Mouse (Mus musculus) stomach, postnatal 0 days (tissue): ENCODE results near the gene Tspan11. TPM values are rescaled to one million over a fixed set of nuclear protein-coding genes. Genes with fewer than 3 reads are reported as not detected.

Experiments
- ATAC-seq: fragments of 200-750 bp; cut with Nextera tagmentation; 2 replicates; pipeline ENCODE4 v1.8.0; 2017; ENCODE audit not compliant: low FRiP score, low TSS enrichment
- DNase-seq: peaks from one replicate; pipeline ENCODE4 v3.0.0-alpha.2; 2016; ENCODE audit warnings: low spot score
- H3K27ac ChIP-seq: fragments of 300-500 bp; sonication (generic); replicated peaks from 2 replicates; pipeline ENCODE4 v1.5.1; 2014; ENCODE audit warnings: mild to moderate bottlenecking, control low read depth
- H3K27me3 ChIP-seq: fragments of 300-500 bp; sonication (generic); 2 replicates; pipeline ENCODE4 v1.6.1; 2014; ENCODE audit warnings: low read length; ENCODE audit not compliant: control insufficient read depth, insufficient read depth
- H3K36me3 ChIP-seq: fragments of 300-500 bp; sonication (generic); 2 replicates; pipeline ENCODE4 v1.6.1; 2014; ENCODE audit warnings: low read length, mixed read lengths; ENCODE audit not compliant: control insufficient read depth, insufficient read depth
- H3K4me1 ChIP-seq: fragments of 300-500 bp; sonication (generic); replicated peaks from 2 replicates; pipeline ENCODE4 v1.6.1; 2014; ENCODE audit warnings: antibody characterized with exemption; ENCODE audit not compliant: control insufficient read depth, insufficient read depth
- H3K4me2 ChIP-seq: fragments of 300-500 bp; sonication (generic); replicated peaks from 2 replicates; pipeline ENCODE4 v1.6.1; 2014; ENCODE audit warnings: low read depth, mild to moderate bottlenecking, control low read depth, moderate library complexity
- H3K4me3 ChIP-seq: fragments of 300-500 bp; sonication (generic); 2 replicates; pipeline ENCODE4 v1.5.1; 2014; ENCODE audit warnings: low read depth, low read length, control low read depth
- H3K9ac ChIP-seq: fragments of 300-500 bp; sonication (generic); 2 replicates; pipeline ENCODE4 v1.6.1; 2014; ENCODE audit warnings: mild to moderate bottlenecking, low read length, control low read depth, mixed read lengths
- H3K9me3 ChIP-seq: fragments of 300-500 bp; sonication (generic); 2 replicates; pipeline ENCODE4 v1.6.1; 2016; ENCODE audit warnings: low read length; ENCODE audit not compliant: control insufficient read depth
- CTCF ChIP-seq: IDR thresholded peaks from 2 replicates; pipeline ENCODE4 v1.5.1; 2016; ENCODE audit warnings: antibody characterized with exemption, low read depth, mild to moderate bottlenecking, moderate library complexity
- EP300 ChIP-seq: optimal IDR thresholded peaks from 2 replicates; pipeline ENCODE3; 2016; ENCODE audit warnings: antibody characterized with exemption
- WGBS: fragments of 180-500 bp; shearing (Covaris S2); extraction: QIAGEN DNeasy Blood & Tissue Kit; methylation state at CpG from one replicate; pipeline ENCODE4 v1.1.7; 2014; 5-methylcytosine and 5-hydroxymethylcytosine counted together
- polyA plus RNA-seq: library from polyadenylated mRNA; unstranded; fragments of >200 nt; fragmentation: Nextera tagmentation; extraction: Ambion mirVana; gene quantifications from 2 replicates; pipeline ENCODE4 v1.2.1, GENCODE M21; 2015

Tspan11 gene
- polyA plus RNA-seq, 1 experiment from 2014 or later, result 2.4 TPM

GRCm38 (mm10) chr6:127924750-127925149 lies 37.4 kb downstream of the Tspan11 start:
- H3K9me3 ChIP-seq, result no peaks in the 10 kb centered on the region
- no peak overlapping the region for H3K4me3 ChIP-seq
- DNase-seq (no peak), ATAC-seq (no peak)
- H3K27ac ChIP-seq, result no peak overlapping the region
- H3K4me1 ChIP-seq, result no peaks in the 10 kb centered on the region
- no peaks in the 10 kb centered on the region for H3K36me3 ChIP-seq
- H3K27me3 ChIP-seq, result no peaks in the 10 kb centered on the region
- H3K4me2 ChIP-seq, result no peak overlapping the region
- no peak overlapping the region for H3K9ac ChIP-seq
- 73% methylated on average over 6 of the region's 6 CpGs for WGBS
- TF ChIP-seq EP300, result no peak
- no peak for TF ChIP-seq CTCF

GRCm38 (mm10) chr6:127925915-127926314 lies 38.5 kb downstream of the Tspan11 start:
- H3K27me3 ChIP-seq, result no peaks in the 10 kb centered on the region
- no peak overlapping the region for H3K4me2 ChIP-seq
- no peak for TF ChIP-seq CTCF
- TF ChIP-seq EP300, result no peak
- no peak overlapping the region for H3K9ac ChIP-seq
- H3K27ac ChIP-seq, result no peak overlapping the region
- DNase-seq, result no peak
- H3K36me3 ChIP-seq, result no peaks in the 10 kb centered on the region
- 71% methylated on average over 9 of the region's 9 CpGs for WGBS
- no peaks in the 10 kb centered on the region for H3K4me1 ChIP-seq
- no peak for ATAC-seq
- no peaks in the 10 kb centered on the region for H3K9me3 ChIP-seq
- no peak overlapping the region for H3K4me3 ChIP-seq

DNA sequence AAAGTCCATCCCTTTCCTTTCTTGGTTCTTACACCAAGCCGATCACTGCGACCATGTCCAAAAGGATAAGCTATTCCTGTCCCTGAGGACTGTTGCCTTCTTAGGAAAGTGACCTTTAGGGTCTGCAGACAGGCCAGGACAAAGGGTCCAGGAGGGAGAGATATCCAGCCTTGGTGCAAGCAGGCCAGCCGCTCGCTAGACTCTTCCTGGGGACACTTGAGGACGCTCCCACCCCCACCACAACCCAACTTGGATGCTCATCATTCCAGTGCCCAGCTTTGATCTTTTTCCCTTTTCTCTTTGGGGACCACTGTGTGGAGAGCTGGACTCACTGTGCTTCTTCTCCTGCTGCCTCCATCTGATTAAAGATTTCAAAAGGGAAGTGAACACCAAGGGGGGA lies 41.3 kb downstream of the Tspan11 start:
- DNase-seq (no peak), ATAC-seq (no peak)
- no peak overlapping the region for H3K4me3 ChIP-seq
- TF ChIP-seq CTCF (no peak), EP300 (no peak)
- no peaks in the 10 kb centered on the region for H3K4me1 ChIP-seq
- no peaks in the 10 kb centered on the region for H3K36me3 ChIP-seq
- H3K27ac ChIP-seq, result no peak overlapping the region
- H3K27me3 ChIP-seq, result no peaks in the 10 kb centered on the region
- WGBS, result 87% methylated on average over 5 of the region's 5 CpGs
- no peak overlapping the region for H3K9ac ChIP-seq
- H3K4me2 ChIP-seq, result no peak overlapping the region
- H3K9me3 ChIP-seq, result no peaks in the 10 kb centered on the region

GRCm38 (mm10) chr6:127932697-127933096 lies 45.3 kb downstream of the Tspan11 start:
- DNase-seq (no peak), ATAC-seq (peak; percentile 22; the same call in 1 of the 2 replicates)

GRCm38 (mm10) chr6:127933841-127934240 lies 46.5 kb downstream of the Tspan11 start:
- ATAC-seq (no peak), DNase-seq (no peak)
- Histone ChIP-seq H3K4me3 (no peak overlapping the region), H3K4me2 (no peak overlapping the region), H3K9ac (no peak overlapping the region), H3K27me3 (no peaks in the 10 kb centered on the region), H3K36me3 (no peaks in the 10 kb centered on the region), H3K9me3 (no peaks in the 10 kb centered on the region), H3K4me1 (no peaks in the 10 kb centered on the region), H3K27ac (no peak overlapping the region)
- 81% methylated on average over 5 of the region's 5 CpGs for WGBS
- TF ChIP-seq CTCF (no peak), EP300 (no peak)

More at GRCm38 (mm10) chr6:127932697-127933096, 45.3 kb downstream of the Tspan11 start:
- no peak overlapping the region for H3K4me3 ChIP-seq
- TF ChIP-seq EP300, result no peak
- TF ChIP-seq CTCF, result no peak
- H3K4me2 ChIP-seq, result no peak overlapping the region
- no peaks in the 10 kb centered on the region for H3K36me3 ChIP-seq
- H3K27me3 ChIP-seq, result no peaks in the 10 kb centered on the region
- H3K4me1 ChIP-seq, result no peaks in the 10 kb centered on the region
- no peaks in the 10 kb centered on the region for H3K9me3 ChIP-seq
- no peak overlapping the region for H3K27ac ChIP-seq
- WGBS, result 28% methylated on average over 5 of the region's 5 CpGs
- H3K9ac ChIP-seq, result no peak overlapping the region

GRCm38 (mm10) chr6:127935105-127935504 lies 47.7 kb downstream of the Tspan11 start:
- H3K4me3 ChIP-seq, result no peak overlapping the region
- DNase-seq (no peak), ATAC-seq (peak; percentile 45; the same call in 1 of the 2 replicates)
- no peak overlapping the region for H3K4me2 ChIP-seq
- H3K4me1 ChIP-seq, result no peaks in the 10 kb centered on the region
- H3K36me3 ChIP-seq, result no peaks in the 10 kb centered on the region
- H3K27me3 ChIP-seq, result no peaks in the 10 kb centered on the region
- no peak overlapping the region for H3K9ac ChIP-seq
- 74% methylated on average over 3 of the region's 3 CpGs for WGBS
- H3K27ac ChIP-seq, result no peak overlapping the region
- no peaks in the 10 kb centered on the region for H3K9me3 ChIP-seq
- TF ChIP-seq CTCF, result no peak
- no peak for TF ChIP-seq EP300
